ENCODE assay signal across 14 mouse cellular contexts in the genomic region with DNA sequence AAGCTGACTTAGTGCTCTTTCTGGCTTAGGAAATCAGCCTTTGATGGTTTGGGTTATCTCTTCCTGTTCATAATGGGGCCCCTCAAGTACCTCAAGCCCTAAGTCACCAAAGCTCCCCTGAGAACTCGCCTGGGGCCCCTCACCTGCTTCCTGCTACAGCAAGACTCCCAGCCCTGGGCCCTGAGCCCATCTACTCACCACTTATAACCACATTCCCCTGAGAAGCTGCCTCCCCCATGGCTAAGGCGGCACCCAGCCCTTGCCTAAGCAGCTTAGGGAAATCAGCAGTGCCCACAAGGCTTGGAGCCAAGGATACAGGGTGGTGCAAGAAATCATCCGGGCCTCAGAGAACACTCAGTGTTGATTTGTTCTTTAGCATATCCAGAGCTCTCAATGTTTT.
DNase-seq lines count a peak whose midpoint lies in the region; ATAC-seq lines count a peak whose summit lies in the region.
"Had no signal": no experiment of that assay in that cellular context is flagged by ENCODE, and none has a peak within 500 bp of the region (broad histone marks: within the 10 kb centered on the region; RNA-seq: fewer than 3 reads in every experiment).

No protein-coding gene starts in this region.

- WGBS in heart, embryonic 16.5 days, result 14% methylated on average over 3 of the region's 3 CpGs
- 57% methylated on average over 3 of the region's 3 CpGs for WGBS in hindbrain, embryonic 12.5 days

- DNase-seq in adrenal gland, adult 2 months, result peak; percentile 56
- DNase-seq in adrenal gland, adult 8-10 months, result no peak
- DNase-seq in heart, adult 9 months (ENCODE audit: low spot score in 2 of 2), result no peak
- peak; percentile 55 for DNase-seq in lung, postnatal 25 days (ENCODE audit: low spot score)
- DNase-seq in kidney, adult 11 months, result no peak
- DNase-seq: cerebellum, adult 8-10 months; retina, postnatal 1 day had no signal

- no peaks in the 10 kb centered on the region for H3K36me3 ChIP-seq in heart, embryonic 16.5 days (ENCODE audit: control insufficient read depth, insufficient read depth)
- H3K36me3 ChIP-seq in hindbrain, embryonic 12.5 days, result no peaks in the 10 kb centered on the region
- H3K36me3 ChIP-seq: embryonic facial prominence, embryonic 12.5 days; midbrain, embryonic 10.5 days had no signal

- H3K27me3 ChIP-seq in heart, embryonic 16.5 days (ENCODE audit: control insufficient read depth, insufficient read depth, low read length), result no peaks in the 10 kb centered on the region
- H3K27me3 ChIP-seq in hindbrain, embryonic 12.5 days, result no peaks in the 10 kb centered on the region
- H3K27me3 ChIP-seq: embryonic facial prominence, embryonic 12.5 days had no signal

- peaks cover 49% of the 10 kb centered on the region for H3K4me1 ChIP-seq in heart, embryonic 16.5 days (ENCODE audit: control insufficient read depth, insufficient read depth, low read length)
- peaks cover 12% of the 10 kb centered on the region for H3K4me1 ChIP-seq in hindbrain, embryonic 12.5 days

- ATAC-seq in heart, embryonic 16.5 days (replicated peaks; ENCODE audit: extremely low read depth, insufficient read depth, low FRiP score), result no peak
- ATAC-seq in common myeloid progenitor, adult 5-6 weeks (replicated peaks; ENCODE audit: low read depth, poor library complexity, severe bottlenecking), result peak; percentile 67
- ATAC-seq in hindbrain, embryonic 12.5 days (ENCODE audit: low FRiP score), result no peak
- ATAC-seq: forebrain, embryonic 16.5 days had no signal

- 0 out of 2 replicates have a peak overlapping the region, but pooled peaks have one; percentile 8 for H3K9ac ChIP-seq in heart, embryonic 16.5 days (ENCODE audit: low read length)
- no peak overlapping the region for H3K9ac ChIP-seq in hindbrain, embryonic 12.5 days
- H3K9ac ChIP-seq: embryonic facial prominence, embryonic 12.5 days had no signal

- H3K4me2 ChIP-seq in heart, embryonic 16.5 days (ENCODE audit: low read depth, low read length), result peak overlapping the region; percentile 8
- H3K4me2 ChIP-seq in hindbrain, embryonic 12.5 days (replicated peaks), result no peak overlapping the region
- H3K4me2 ChIP-seq: embryonic facial prominence, embryonic 12.5 days; liver, embryonic 11.5 days had no signal

- H3K4me3 ChIP-seq in heart, embryonic 16.5 days (ENCODE audit: low read length), result no peak overlapping the region
- H3K4me3 ChIP-seq in hindbrain, embryonic 12.5 days, result no peak overlapping the region
- H3K4me3 ChIP-seq: embryonic facial prominence, embryonic 12.5 days; midbrain, embryonic 10.5 days had no signal

- H3K9me3 ChIP-seq in heart, embryonic 16.5 days (replicated peaks; ENCODE audit: control insufficient read depth, low read length), result no peaks in the 10 kb centered on the region
- no peaks in the 10 kb centered on the region for H3K9me3 ChIP-seq in hindbrain, embryonic 12.5 days (replicated peaks)
- H3K9me3 ChIP-seq: embryonic facial prominence, embryonic 12.5 days; midbrain, embryonic 10.5 days had no signal

- peak overlapping the region; percentile 56 for H3K27ac ChIP-seq in heart, embryonic 16.5 days (ENCODE audit: low read length)
- H3K27ac ChIP-seq in hindbrain, embryonic 12.5 days, result no peak overlapping the region
- H3K27ac ChIP-seq: embryonic facial prominence, embryonic 12.5 days; midbrain, embryonic 10.5 days had no signal

Comparison
In these comparisons a context has a peak if more than half of its experiments do, and no peak if none do; other contexts are left out.
1. DNase-seq: peak in adrenal gland, adult 2 months (single experiment) and lung, postnatal 25 days (single experiment); none in adrenal gland, adult 8-10 months (single experiment), heart, adult 9 months (0 of 2) and kidney, adult 11 months (single experiment).